Mouse (Mus musculus) megakaryocyte, embryonic 14.5 days (primary cell): ENCODE data around the gene Nhsl2. TPM values are rescaled to one million over a fixed set of nuclear protein-coding genes. Genes with fewer than 3 reads are reported as not detected.

ENCODE experiments used
- H3K27me3 ChIP-seq: replicated peaks from 2 replicates; pipeline ENCODE3; 2012; ENCODE audit warnings: inconsistent platforms
- H3K36me3 ChIP-seq: replicated peaks from 2 replicates; pipeline ENCODE3; 2012; ENCODE audit warnings: low read length, inconsistent platforms, mixed read lengths
- H3K4me1 ChIP-seq: 2 replicates; pipeline ENCODE4 v1.6.1; 2012; ENCODE audit warnings: inconsistent platforms
- H3K4me3 ChIP-seq: replicated peaks from 2 replicates; pipeline ENCODE3; 2012; ENCODE audit warnings: moderate library complexity, mild to moderate bottlenecking, inconsistent platforms
- H3K9me3 ChIP-seq: 2 replicates; pipeline ENCODE4 v1.6.1; 2012; ENCODE audit warnings: inconsistent platforms
- FLI1 ChIP-seq: IDR thresholded peaks from 2 replicates; pipeline ENCODE4 v1.6.1; 2012; ENCODE audit warnings: low read length, inconsistent platforms, mixed read lengths
- GATA1 ChIP-seq: IDR thresholded peaks from 3 replicates; pipeline ENCODE4 v1.6.1; 2012; ENCODE audit warnings: mixed read lengths, low read length, inconsistent platforms, borderline replicate concordance
- polyA plus RNA-seq: library from polyadenylated mRNA; stranded (reverse); fragments of >175 nt; gene quantifications from 2 replicates; pipeline ENCODE4 v1.2.3, GENCODE M21; 2012; ENCODE audit warnings: low replicate concordance; ENCODE audit not compliant: insufficient read depth

Nhsl2 gene
- polyA plus RNA-seq, 1 experiment, result 0.01 TPM

GRCm38 (mm10) chrX:101901806-101902490 is 52.8 kb downstream of the Nhsl2 start:
- Histone ChIP-seq H3K4me1 (peaks cover 12% of the 10 kb centered on the region), H3K9me3 (no peaks in the 10 kb centered on the region), H3K4me3 (no peak overlapping the region), H3K27me3 (peaks cover 51% of the 10 kb centered on the region), H3K36me3 (no peaks in the 10 kb centered on the region)
- TF ChIP-seq FLI1, result no peak

GRCm38 (mm10) chrX:101902597-101902996 is 53.4 kb downstream of the Nhsl2 start:
- Histone ChIP-seq H3K9me3 (no peaks in the 10 kb centered on the region), H3K4me1 (peaks cover 18% of the 10 kb centered on the region), H3K4me3 (no peak overlapping the region), H3K27me3 (peaks cover 48% of the 10 kb centered on the region), H3K36me3 (no peaks in the 10 kb centered on the region)
- TF ChIP-seq GATA1, result no peak
- no peak for TF ChIP-seq FLI1

GRCm38 (mm10) chrX:101907301-101907700 is 58.1 kb downstream of the Nhsl2 start:
- Histone ChIP-seq H3K4me3 (no peak overlapping the region), H3K4me1 (peaks cover 14% of the 10 kb centered on the region), H3K27me3 (peaks cover 26% of the 10 kb centered on the region), H3K36me3 (no peaks in the 10 kb centered on the region), H3K9me3 (no peaks in the 10 kb centered on the region)
- TF ChIP-seq GATA1, result no peak
- TF ChIP-seq FLI1, result no peak

GRCm38 (mm10) chrX:101929131-101929530 is 79.9 kb downstream of the Nhsl2 start:
- H3K9me3 ChIP-seq, result no peaks in the 10 kb centered on the region
- H3K4me1 ChIP-seq, result no peaks in the 10 kb centered on the region
- peaks cover 56% of the 10 kb centered on the region for H3K27me3 ChIP-seq
- H3K4me3 ChIP-seq, result no peak overlapping the region
- H3K36me3 ChIP-seq, result no peaks in the 10 kb centered on the region
- no peak for TF ChIP-seq GATA1
- TF ChIP-seq FLI1, result no peak

- Histone ChIP-seq H3K36me3 (no peaks in the 10 kb centered on the region), H3K4me1 (no peaks in the 10 kb centered on the region), H3K9me3 (no peaks in the 10 kb centered on the region), H3K4me3 (no peak overlapping the region), H3K27me3 (peaks cover 56% of the 10 kb centered on the region)
- TF ChIP-seq GATA1, result no peak
- no peak for TF ChIP-seq FLI1
Observed at GRCm38 (mm10) chrX:101930301-101930700, 81.1 kb downstream of the Nhsl2 start.

- no peak overlapping the region for H3K4me3 ChIP-seq
- no peaks in the 10 kb centered on the region for H3K36me3 ChIP-seq
- TF ChIP-seq GATA1 (no peak), FLI1 (no peak)
- H3K27me3 ChIP-seq, result peaks cover 58% of the 10 kb centered on the region
- no peaks in the 10 kb centered on the region for H3K9me3 ChIP-seq
- no peaks in the 10 kb centered on the region for H3K4me1 ChIP-seq
Observed at GRCm38 (mm10) chrX:101931016-101931415, 81.8 kb downstream of the Nhsl2 start.

GRCm38 (mm10) chrX:101932244-101932643 is 83.1 kb downstream of the Nhsl2 start:
- Histone ChIP-seq H3K36me3 (no peaks in the 10 kb centered on the region), H3K9me3 (no peaks in the 10 kb centered on the region), H3K4me3 (no peak overlapping the region), H3K27me3 (peaks cover 62% of the 10 kb centered on the region), H3K4me1 (no peaks in the 10 kb centered on the region)
- TF ChIP-seq GATA1 (no peak), FLI1 (no peak)

- Histone ChIP-seq H3K4me1 (no peaks in the 10 kb centered on the region), H3K27me3 (peaks cover 59% of the 10 kb centered on the region), H3K36me3 (no peaks in the 10 kb centered on the region), H3K4me3 (no peak overlapping the region), H3K9me3 (no peaks in the 10 kb centered on the region)
- TF ChIP-seq FLI1 (no peak), GATA1 (no peak)
Observed at GRCm38 (mm10) chrX:101933346-101933745, 84.2 kb downstream of the Nhsl2 start.

GRCm38 (mm10) chrX:101935291-101935840 is 86.2 kb downstream of the Nhsl2 start:
- Histone ChIP-seq H3K9me3 (no peaks in the 10 kb centered on the region), H3K27me3 (peaks cover 55% of the 10 kb centered on the region), H3K4me3 (no peak overlapping the region), H3K4me1 (no peaks in the 10 kb centered on the region), H3K36me3 (no peaks in the 10 kb centered on the region)
- TF ChIP-seq GATA1, result no peak
- TF ChIP-seq FLI1, result no peak

GRCm38 (mm10) chrX:101939486-101939885 is 90.3 kb downstream of the Nhsl2 start:
- no peaks in the 10 kb centered on the region for H3K9me3 ChIP-seq
- peaks cover 65% of the 10 kb centered on the region for H3K27me3 ChIP-seq

More at GRCm38 (mm10) chrX:101939486-101939885, 90.3 kb downstream of the Nhsl2 start:
- Histone ChIP-seq H3K4me1 (peaks cover 4% of the 10 kb centered on the region; the same call in 1 of the 2 replicates), H3K4me3 (no peak overlapping the region), H3K36me3 (no peaks in the 10 kb centered on the region)
- TF ChIP-seq GATA1 (no peak), FLI1 (no peak)
